Mouse (Mus musculus): ENCODE data around the gene Cth.

DNA sequence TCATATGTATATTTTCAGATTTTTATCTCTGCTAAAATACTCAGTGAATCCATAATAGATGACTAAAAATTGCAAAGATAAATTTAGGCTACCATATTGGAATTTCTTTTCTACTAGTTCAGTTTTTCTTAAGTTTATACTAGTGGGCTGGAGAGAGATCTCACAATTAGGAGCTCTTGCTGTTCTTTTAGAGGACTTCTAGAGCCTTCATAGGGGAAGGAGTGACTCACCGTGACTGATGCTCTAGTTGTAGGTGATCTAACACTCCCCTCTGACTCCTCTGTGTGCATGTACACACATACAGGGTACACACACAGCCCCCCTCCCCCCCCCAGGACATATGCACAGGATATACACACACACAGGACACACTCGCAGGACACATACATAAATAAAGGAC lies 46.3 kb upstream of the Cth start:
- TF ChIP-seq GATA2 (IDR thresholded peaks at IDR 0.05; ENCODE audit: borderline replicate concordance, low read depth, low read length) (no peak), CTCF (IDR thresholded peaks at IDR 0.05; ENCODE audit: low read depth, low read length) (no peak)
